Mouse (Mus musculus): ENCODE results near the gene Cacnb3.

The Cacnb3 gene

DNA sequence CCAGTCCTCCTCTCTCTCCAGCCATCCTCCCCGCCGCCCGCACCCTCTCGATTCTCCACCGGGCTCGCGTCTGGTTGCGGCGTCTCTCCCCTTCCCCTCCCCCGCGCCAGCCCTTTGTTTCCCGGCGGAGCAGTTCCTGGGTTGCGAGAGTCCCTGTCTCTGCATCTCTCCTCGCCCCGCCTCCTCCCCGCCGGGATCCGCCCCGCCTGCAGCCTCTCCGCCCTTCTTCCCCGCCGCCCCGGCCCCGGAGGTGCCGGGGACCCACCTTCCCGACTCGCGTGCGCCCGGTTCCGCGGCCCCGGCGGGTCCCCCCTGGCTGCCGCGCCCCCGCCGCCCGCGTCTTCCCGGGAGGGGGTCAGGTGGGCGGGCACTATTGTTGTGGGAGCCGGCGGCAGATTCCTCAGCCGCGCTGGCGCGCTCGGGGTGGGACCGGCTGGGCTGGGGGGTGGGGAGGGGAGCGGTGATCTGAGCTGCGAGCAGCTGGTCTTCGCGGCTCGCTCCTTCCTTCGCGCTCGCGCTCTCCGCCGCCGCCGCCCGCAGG, 4.0 kb downstream of the Cacnb3 start:
- Histone ChIP-seq H3K27me3 (ENCODE audit: insufficient read depth, low read length) (peaks cover 59% of the 10 kb centered on the region), H3K4me1 (replicated peaks; ENCODE audit: low read depth, low read length) (peaks cover 90% of the 10 kb centered on the region), H3K4me3 (replicated peaks; ENCODE audit: low read length) (peak overlapping the region; percentile 87), H3K9me3 (ENCODE audit: low read length) (no peaks in the 10 kb centered on the region), H3K36me3 (ENCODE audit: insufficient read depth, low read length) (no peaks in the 10 kb centered on the region; the same call in 1 of the 2 replicates)
- TF ChIP-seq CTCF (conservative IDR thresholded peaks at IDR 0.05; ENCODE audit: low read length) (no peak), NANOG (IDR thresholded peaks at IDR 0.05; ENCODE audit: borderline replicate concordance, low read length) (no peak), POU5F1 (IDR thresholded peaks at IDR 0.05; ENCODE audit: borderline replicate concordance, low read length) (no peak)

DNA sequence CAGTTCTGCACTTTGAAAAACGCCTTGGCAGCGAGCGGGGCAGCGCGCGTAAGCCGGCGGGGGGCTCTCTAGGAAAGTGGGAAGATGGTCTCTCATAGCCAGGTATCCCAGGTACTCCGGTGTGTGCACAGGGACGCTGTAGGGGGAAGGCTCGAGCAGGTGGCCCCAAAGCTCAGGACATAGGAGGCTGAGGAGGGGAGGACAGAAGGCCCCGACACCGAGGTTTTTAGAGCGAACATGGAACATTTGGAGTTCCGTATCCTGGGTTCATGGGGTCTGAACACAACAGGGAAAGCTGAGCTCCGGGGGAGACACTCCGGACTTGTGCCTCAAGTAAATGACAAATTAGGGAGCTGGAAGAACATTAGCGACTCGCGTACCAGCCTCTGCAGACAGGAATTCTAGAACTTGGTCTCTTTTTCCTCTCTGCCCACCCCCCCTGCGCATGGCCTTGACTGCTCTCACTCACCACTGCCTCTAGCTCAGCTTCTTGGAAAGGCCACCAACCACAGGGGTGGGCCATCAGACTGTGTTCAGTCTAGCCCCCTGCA, 4.7 kb downstream of the Cacnb3 start:
- Histone ChIP-seq H3K4me1 (replicated peaks; ENCODE audit: low read depth, low read length) (peaks cover 90% of the 10 kb centered on the region), H3K36me3 (ENCODE audit: insufficient read depth, low read length) (no peaks in the 10 kb centered on the region; the same call in 1 of the 2 replicates), H3K27me3 (ENCODE audit: insufficient read depth, low read length) (peaks cover 53% of the 10 kb centered on the region), H3K4me3 (replicated peaks; ENCODE audit: low read length) (peak overlapping the region; percentile 76), H3K9me3 (ENCODE audit: low read length) (no peaks in the 10 kb centered on the region)
- TF ChIP-seq POU5F1 (IDR thresholded peaks at IDR 0.05; ENCODE audit: borderline replicate concordance, low read length) (no peak), CTCF (conservative IDR thresholded peaks at IDR 0.05; ENCODE audit: low read length) (no peak), NANOG (IDR thresholded peaks at IDR 0.05; ENCODE audit: borderline replicate concordance, low read length) (no peak)

DNA sequence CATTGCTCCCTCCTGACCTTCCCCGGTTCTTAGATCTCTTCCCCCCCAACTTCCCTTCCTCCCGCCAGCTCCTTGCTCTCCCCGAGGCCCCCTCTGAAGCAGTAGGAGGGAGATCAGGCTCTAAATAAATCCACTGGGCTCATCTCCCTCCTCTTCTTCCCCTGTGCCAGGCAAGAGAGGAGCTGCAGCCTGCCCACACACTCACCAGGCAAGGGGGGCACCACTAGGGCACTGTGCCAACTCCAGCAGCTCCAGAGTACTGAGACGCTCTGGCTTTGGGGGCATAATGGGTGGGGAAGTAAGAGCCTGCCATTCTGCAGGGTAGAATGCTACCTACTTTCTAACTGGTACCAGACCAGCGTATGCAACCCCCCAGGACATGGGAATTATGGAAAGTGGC, 5.9 kb downstream of the Cacnb3 start:
- peaks cover 44% of the 10 kb centered on the region for H3K27me3 ChIP-seq (ENCODE audit: insufficient read depth, low read length)
- H3K36me3 ChIP-seq (ENCODE audit: insufficient read depth, low read length), result peaks cover 10% of the 10 kb centered on the region
- H3K9me3 ChIP-seq (ENCODE audit: low read length), result no peaks in the 10 kb centered on the region
- TF ChIP-seq CTCF (conservative IDR thresholded peaks at IDR 0.05; ENCODE audit: low read length) (no peak), NANOG (IDR thresholded peaks at IDR 0.05; ENCODE audit: borderline replicate concordance, low read length) (no peak), POU5F1 (IDR thresholded peaks at IDR 0.05; ENCODE audit: borderline replicate concordance, low read length) (no peak)
- peaks cover 91% of the 10 kb centered on the region for H3K4me1 ChIP-seq (replicated peaks; ENCODE audit: low read depth, low read length)
- H3K4me3 ChIP-seq (replicated peaks; ENCODE audit: low read length), result peak overlapping the region; percentile 76

DNA sequence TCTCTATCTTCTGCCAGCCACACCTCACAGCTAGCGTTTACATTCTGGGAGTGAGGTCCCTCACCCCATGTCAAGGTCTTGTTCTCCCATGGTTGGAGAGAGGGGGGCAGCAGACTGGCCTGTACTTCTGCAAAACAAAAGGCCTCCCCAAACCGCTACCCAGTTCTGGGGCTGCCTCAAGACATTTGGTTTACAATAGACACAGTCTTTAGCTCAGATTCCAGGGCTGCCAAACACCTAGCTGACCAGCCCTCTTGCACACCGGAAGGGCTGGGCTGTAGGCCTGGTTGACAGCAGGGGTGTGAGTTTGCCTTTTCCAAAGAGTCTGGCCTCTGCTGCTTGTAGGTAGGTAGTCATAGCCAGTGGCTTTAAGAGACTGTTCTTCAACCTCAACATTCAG, 6.5 kb downstream of the Cacnb3 start:
- H3K36me3 ChIP-seq (ENCODE audit: insufficient read depth, low read length), result peaks cover 16% of the 10 kb centered on the region
- no peaks in the 10 kb centered on the region for H3K9me3 ChIP-seq (ENCODE audit: low read length)
- peaks cover 91% of the 10 kb centered on the region for H3K4me1 ChIP-seq (replicated peaks; ENCODE audit: low read depth, low read length)
- H3K4me3 ChIP-seq (replicated peaks; ENCODE audit: low read length), result peak overlapping the region; percentile 76
- peaks cover 39% of the 10 kb centered on the region for H3K27me3 ChIP-seq (ENCODE audit: insufficient read depth, low read length)
- TF ChIP-seq CTCF (conservative IDR thresholded peaks at IDR 0.05; ENCODE audit: low read length), result no peak

DNA sequence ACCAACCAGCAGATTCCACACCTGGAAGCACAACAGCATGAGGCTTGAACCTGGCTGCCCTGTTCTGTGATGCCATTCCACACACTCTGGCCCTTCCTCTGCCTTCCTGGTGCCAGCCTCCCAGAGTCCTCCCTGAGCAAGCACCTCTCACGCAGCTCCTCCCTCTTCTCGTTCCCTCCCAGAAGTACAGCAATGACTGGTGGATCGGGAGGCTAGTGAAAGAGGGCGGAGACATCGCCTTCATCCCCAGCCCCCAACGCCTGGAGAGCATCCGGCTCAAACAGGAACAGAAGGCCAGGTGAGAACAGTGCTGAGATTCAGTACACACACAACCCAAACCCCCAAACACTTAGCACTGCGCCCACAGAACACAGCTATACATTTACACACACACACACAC, 9.5 kb downstream of the Cacnb3 start:
- H3K27me3 ChIP-seq (ENCODE audit: insufficient read depth, low read length), result peaks cover 16% of the 10 kb centered on the region
- TF ChIP-seq NANOG (IDR thresholded peaks at IDR 0.05; ENCODE audit: borderline replicate concordance, low read length) (no peak), CTCF (conservative IDR thresholded peaks at IDR 0.05; ENCODE audit: low read length) (no peak), POU5F1 (IDR thresholded peaks at IDR 0.05; ENCODE audit: borderline replicate concordance, low read length) (no peak)
- peak overlapping the region; percentile 1; the same call in 1 of the 2 replicates for H3K4me3 ChIP-seq (replicated peaks; ENCODE audit: low read length)
- H3K9me3 ChIP-seq (ENCODE audit: low read length), result no peaks in the 10 kb centered on the region
- H3K36me3 ChIP-seq (ENCODE audit: insufficient read depth, low read length), result peaks cover 45% of the 10 kb centered on the region
- H3K4me1 ChIP-seq (replicated peaks; ENCODE audit: low read depth, low read length), result peaks cover 95% of the 10 kb centered on the region

DNA sequence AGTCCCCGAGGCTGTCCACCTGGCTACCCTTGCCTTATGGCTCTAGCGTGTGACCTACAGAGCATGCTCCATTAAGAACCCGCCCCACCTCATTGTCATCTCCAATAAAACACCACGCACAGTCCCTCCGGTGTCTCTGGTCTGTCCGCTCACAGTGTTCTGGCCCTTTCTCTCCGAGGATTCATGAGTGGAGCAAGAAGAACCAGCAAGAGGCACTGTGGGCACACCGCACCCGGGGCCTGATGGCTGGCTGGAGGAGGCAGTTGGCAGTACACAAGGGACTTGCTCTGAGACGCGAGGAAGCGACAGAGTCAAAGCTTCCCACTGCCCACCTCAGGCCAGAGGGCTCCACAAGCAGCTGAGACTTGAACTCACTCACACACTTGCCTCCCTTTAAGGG, 13.8 kb downstream of the Cacnb3 start:
- TF ChIP-seq CTCF (conservative IDR thresholded peaks at IDR 0.05; ENCODE audit: low read length) (no peak), POU5F1 (IDR thresholded peaks at IDR 0.05; ENCODE audit: borderline replicate concordance, low read length) (no peak), NANOG (IDR thresholded peaks at IDR 0.05; ENCODE audit: borderline replicate concordance, low read length) (no peak)

DNA sequence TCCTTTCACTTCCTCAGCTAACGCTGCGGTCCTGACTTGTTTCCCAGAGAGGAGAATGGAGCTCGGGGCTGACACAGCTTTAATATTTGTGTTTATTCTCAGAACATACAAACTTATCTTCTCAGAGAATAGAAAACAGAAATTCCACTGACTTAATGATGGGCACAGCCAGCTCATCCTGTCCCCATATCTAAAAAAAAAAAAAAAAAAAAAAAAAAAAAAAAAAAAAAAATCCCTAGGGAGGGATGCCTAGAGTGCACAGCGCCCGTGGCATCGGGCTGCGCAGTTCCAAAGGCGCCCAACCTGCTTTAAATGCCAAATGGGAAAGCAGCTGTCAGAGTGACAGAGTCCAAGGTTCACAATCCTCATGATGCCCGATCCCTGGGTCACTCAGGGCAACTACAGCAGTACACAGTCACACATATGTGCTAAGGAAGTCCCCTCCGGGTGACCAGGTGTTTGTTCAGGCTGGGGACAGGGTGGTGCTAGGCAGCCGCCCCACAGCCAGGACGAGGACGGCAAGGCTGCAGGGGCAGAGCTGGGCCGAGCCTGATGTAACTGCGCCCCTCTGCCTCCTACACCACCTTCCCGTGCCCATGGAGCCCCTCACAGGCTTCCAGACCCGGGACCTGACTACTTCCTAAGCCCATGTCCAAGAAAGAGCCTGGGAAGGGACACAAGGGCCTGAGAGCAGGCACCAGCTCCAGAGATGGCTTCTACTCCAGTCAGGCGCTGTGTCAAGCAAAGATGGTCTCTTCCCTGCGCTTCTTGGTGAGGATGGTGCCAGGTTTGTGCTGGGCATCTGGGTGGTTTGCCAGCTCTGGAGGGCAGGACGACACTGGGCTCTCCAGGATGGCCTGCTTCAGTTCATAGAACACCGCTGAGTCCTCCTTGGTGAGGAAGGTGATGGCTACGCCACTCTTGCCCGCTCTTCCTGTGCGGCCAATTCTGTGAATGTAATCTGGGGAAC, 14.7 kb downstream of the Cacnb3 start:
- Histone ChIP-seq H3K36me3 (ENCODE audit: insufficient read depth, low read length) (peaks cover 97% of the 10 kb centered on the region), H3K9me3 (ENCODE audit: low read length) (no peaks in the 10 kb centered on the region), H3K27me3 (ENCODE audit: insufficient read depth, low read length) (no peaks in the 10 kb centered on the region), H3K4me3 (replicated peaks; ENCODE audit: low read length) (peak overlapping the region; percentile 48), H3K4me1 (replicated peaks; ENCODE audit: low read depth, low read length) (peaks cover 78% of the 10 kb centered on the region)
- TF ChIP-seq NANOG (IDR thresholded peaks at IDR 0.05; ENCODE audit: borderline replicate concordance, low read length), result no peak
- TF ChIP-seq POU5F1 (IDR thresholded peaks at IDR 0.05; ENCODE audit: borderline replicate concordance, low read length), result no peak
- TF ChIP-seq CTCF (conservative IDR thresholded peaks at IDR 0.05; ENCODE audit: low read length), result no peak

More for the DNA sequence above, 13.8 kb downstream of the Cacnb3 start:
- H3K4me1 ChIP-seq (replicated peaks; ENCODE audit: low read depth, low read length), result peaks cover 87% of the 10 kb centered on the region
- H3K9me3 ChIP-seq (ENCODE audit: low read length), result no peaks in the 10 kb centered on the region
- H3K27me3 ChIP-seq (ENCODE audit: insufficient read depth, low read length), result no peaks in the 10 kb centered on the region
- H3K36me3 ChIP-seq (ENCODE audit: insufficient read depth, low read length), result peaks cover 88% of the 10 kb centered on the region
- H3K4me3 ChIP-seq (replicated peaks; ENCODE audit: low read length), result peak overlapping the region; percentile 48

DNA sequence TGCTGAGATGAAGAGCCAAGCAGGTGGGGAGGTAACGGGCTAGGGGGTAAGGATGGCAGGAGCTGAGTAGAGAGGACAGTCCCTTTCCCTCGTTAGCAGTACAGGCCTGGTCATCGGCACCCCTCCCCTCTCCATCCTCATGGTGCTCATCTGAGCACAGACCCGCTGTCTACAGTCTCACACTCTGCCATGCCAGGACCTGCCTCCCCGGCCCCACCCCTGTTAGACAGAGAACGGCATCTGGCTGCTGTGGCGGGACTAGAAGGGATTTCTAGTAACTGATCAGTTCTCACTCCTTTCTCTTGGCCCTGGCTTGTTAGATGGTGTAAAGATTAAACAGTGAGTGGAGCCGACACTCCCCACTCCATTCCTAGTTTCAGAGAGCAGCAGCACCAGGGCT, 16.1 kb downstream of the Cacnb3 start:
- H3K36me3 ChIP-seq (ENCODE audit: insufficient read depth, low read length), result peaks cover 99% of the 10 kb centered on the region
- no peak for TF ChIP-seq CTCF (conservative IDR thresholded peaks at IDR 0.05; ENCODE audit: low read length)
- no peak for TF ChIP-seq POU5F1 (IDR thresholded peaks at IDR 0.05; ENCODE audit: borderline replicate concordance, low read length)
- no peak for TF ChIP-seq NANOG (IDR thresholded peaks at IDR 0.05; ENCODE audit: borderline replicate concordance, low read length)
- H3K4me1 ChIP-seq (replicated peaks; ENCODE audit: low read depth, low read length), result peaks cover 74% of the 10 kb centered on the region
- H3K27me3 ChIP-seq (ENCODE audit: insufficient read depth, low read length), result no peaks in the 10 kb centered on the region
- H3K9me3 ChIP-seq (ENCODE audit: low read length), result no peaks in the 10 kb centered on the region
- H3K4me3 ChIP-seq (replicated peaks; ENCODE audit: low read length), result no peak overlapping the region

All from E14TG2a.4 (cell line).